Mouse (Mus musculus) megakaryocyte, embryonic 14.5 days (primary cell): ENCODE measurements around the gene Zfp526.

Experiments used
- FLI1 ChIP-seq: IDR thresholded peaks from 2 replicates; pipeline ENCODE4 v1.6.1; 2012; ENCODE audit warnings: low read length, inconsistent platforms, mixed read lengths
- GATA1 ChIP-seq: IDR thresholded peaks from 3 replicates; pipeline ENCODE4 v1.6.1; 2012; ENCODE audit warnings: mixed read lengths, low read length, inconsistent platforms, borderline replicate concordance

GRCm38 (mm10) chr7:25196107-25196506 is 25.1 kb upstream of the Zfp526 start:
- TF ChIP-seq GATA1 (no peak), FLI1 (no peak)
